In genomic region chr5:120644227-120644626, GRCm38 (mm10) we compare ENCODE assay signal across 30 mouse cellular contexts. TPM values are rescaled to one million over a fixed set of nuclear protein-coding genes. Genes with fewer than 3 reads are reported as not detected.
DNase-seq lines count a peak whose midpoint lies in the region; ATAC-seq and TF ChIP-seq lines count a peak whose summit lies in the region.
"Had no signal": no experiment of that assay in that cellular context is flagged by ENCODE, and none has a peak within 500 bp of the region (broad histone marks: within the 10 kb centered on the region; RNA-seq: fewer than 3 reads in every experiment).

No protein-coding gene starts in this region.

- no peak for TF ChIP-seq CTCF in C2C12 (IDR thresholded peaks at IDR 0.05; ENCODE audit: control insufficient read depth, insufficient read depth, insufficient read length)
- no peak for TF ChIP-seq CTCF in intestine, postnatal 0 days (IDR thresholded peaks at IDR 0.05; ENCODE audit: low read depth)

- no peaks in the 10 kb centered on the region for H3K9me3 ChIP-seq in heart, embryonic 11.5 days (replicated peaks; ENCODE audit: control insufficient read depth, low read length)
- H3K9me3 ChIP-seq in intestine, postnatal 0 days (ENCODE audit: control insufficient read depth) = no peaks in the 10 kb centered on the region
- H3K9me3 ChIP-seq: embryonic facial prominence, embryonic 10.5 days; embryonic facial prominence, embryonic 15.5 days; forebrain, embryonic 13.5 days; heart, embryonic 10.5 days; hindbrain, embryonic 13.5 days; midbrain, embryonic 13.5 days had no signal

- no peaks in the 10 kb centered on the region for H3K79me2 ChIP-seq in C2C12 (ENCODE audit: control insufficient read depth, insufficient read depth)

- no peak overlapping the region for H3K4me3 ChIP-seq in C2C12 (ENCODE audit: insufficient read depth, poor library complexity, severe bottlenecking)
- no peak overlapping the region for H3K4me3 ChIP-seq in heart, embryonic 11.5 days (ENCODE audit: low read depth, low read length)
- H3K4me3 ChIP-seq in intestine, postnatal 0 days (ENCODE audit: low read depth, low read length) = no peak overlapping the region
- H3K4me3 ChIP-seq: embryonic facial prominence, embryonic 10.5 days; embryonic facial prominence, embryonic 15.5 days; forebrain, embryonic 13.5 days; heart, embryonic 10.5 days; hindbrain, embryonic 13.5 days; midbrain, embryonic 13.5 days had no signal

- no peak overlapping the region for H3K9ac ChIP-seq in heart, embryonic 11.5 days (ENCODE audit: low read depth, low read length)
- no peak overlapping the region for H3K9ac ChIP-seq in intestine, postnatal 0 days (ENCODE audit: low read depth, low read length)
- H3K9ac ChIP-seq: embryonic facial prominence, embryonic 15.5 days; forebrain, embryonic 13.5 days; hindbrain, embryonic 13.5 days; liver, embryonic 14.5 days; midbrain, embryonic 13.5 days had no signal

- peak; percentile 53 to 59 for ATAC-seq in hematopoietic stem cell, adult 5-6 weeks (replicated peaks in 1 of 2; ENCODE audit: insufficient read depth in 1 of 2, low FRiP score in 2 of 2, low TSS enrichment in 1 of 2, low read depth in 1 of 2, poor library complexity in 2 of 2, severe bottlenecking in 2 of 2)
- ATAC-seq in heart, embryonic 11.5 days (replicated peaks; ENCODE audit: insufficient number of reproducible peaks, low FRiP score, low TSS enrichment) = no peak
- no peak for ATAC-seq in inflammation-experienced regulatory T-cells, adult 6 months
- no peak; the same call in 1 of the 2 replicates for ATAC-seq in intestine, postnatal 0 days
- ATAC-seq: CD4-positive, CD25-positive, alpha-beta regulatory T cell, adult 4 months; forebrain, embryonic 13.5 days; midbrain, embryonic 13.5 days had no signal

- H3K79me3 ChIP-seq in C2C12 (ENCODE audit: low read depth) = no peaks in the 10 kb centered on the region

- 56% methylated on average over 3 of the region's 3 CpGs for WGBS in heart, embryonic 11.5 days (ENCODE audit: insufficient replicate concordance)
- WGBS in intestine, postnatal 0 days = 53% methylated on average over 3 of the region's 3 CpGs

- peak; percentile 86 to 93 for DNase-seq in adrenal gland, adult (ENCODE audit: inconsistent age in 2 of 2, low spot score in 1 of 2)
- DNase-seq in adrenal gland, postnatal 4 days (ENCODE audit: low spot score in 2 of 2) = no peak
- DNase-seq in adrenal gland, postnatal 14 days = peak; percentile 78
- DNase-seq: gastrocnemius, postnatal 25 days; heart, adult 11 months; heart, postnatal 36 days; liver; lung, adult 2 months; lung, postnatal 14 days; spleen, adult 18-20 months; thymus, postnatal 36 days had no signal

- no peak overlapping the region for H3K4me2 ChIP-seq in heart, embryonic 11.5 days
- H3K4me2 ChIP-seq in intestine, postnatal 0 days (replicated peaks; ENCODE audit: low read depth) = no peak overlapping the region
- H3K4me2 ChIP-seq: embryonic facial prominence, embryonic 15.5 days; forebrain, embryonic 13.5 days; hindbrain, embryonic 13.5 days; midbrain, embryonic 13.5 days had no signal

- no peaks in the 10 kb centered on the region for H3K36me3 ChIP-seq in C2C12 (ENCODE audit: control insufficient read depth, insufficient read depth)
- H3K36me3 ChIP-seq in heart, embryonic 11.5 days (ENCODE audit: control insufficient read depth, insufficient read depth, low read length) = no peaks in the 10 kb centered on the region
- no peaks in the 10 kb centered on the region for H3K36me3 ChIP-seq in intestine, postnatal 0 days (ENCODE audit: control insufficient read depth, insufficient read depth)
- H3K36me3 ChIP-seq: embryonic facial prominence, embryonic 10.5 days; embryonic facial prominence, embryonic 15.5 days; heart, embryonic 10.5 days; hindbrain, embryonic 13.5 days; midbrain, embryonic 13.5 days had no signal

- H3ac ChIP-seq in C2C12 (ENCODE audit: control insufficient read depth, insufficient read length, low read depth) = no peak overlapping the region

- no peak overlapping the region for H3K27ac ChIP-seq in heart, embryonic 11.5 days (ENCODE audit: low read depth, low read length)
- no peak overlapping the region for H3K27ac ChIP-seq in intestine, postnatal 0 days (ENCODE audit: low read depth, low read length)
- H3K27ac ChIP-seq: embryonic facial prominence, embryonic 10.5 days; embryonic facial prominence, embryonic 15.5 days; forebrain, embryonic 13.5 days; heart, embryonic 10.5 days; hindbrain, embryonic 13.5 days; liver, embryonic 14.5 days; midbrain, embryonic 13.5 days had no signal

- peaks cover 15% of the 10 kb centered on the region for H3K4me1 ChIP-seq in heart, embryonic 11.5 days (ENCODE audit: control insufficient read depth, insufficient read depth, low read length)
- no peaks in the 10 kb centered on the region for H3K4me1 ChIP-seq in intestine, postnatal 0 days (replicated peaks; ENCODE audit: control insufficient read depth, insufficient read depth, low read length)

- peaks cover 43% of the 10 kb centered on the region for H3K27me3 ChIP-seq in C2C12 (ENCODE audit: control insufficient read depth, insufficient read depth, insufficient read length)
- H3K27me3 ChIP-seq in heart, embryonic 11.5 days (ENCODE audit: control insufficient read depth, insufficient read depth, low read length) = peaks cover 5% of the 10 kb centered on the region
- H3K27me3 ChIP-seq in intestine, postnatal 0 days (replicated peaks; ENCODE audit: control insufficient read depth, insufficient read depth, low read length) = peaks cover 9% of the 10 kb centered on the region

TF ChIP-seq in C2C12, 6 proteins besides CTCF, POLR2A, EP300 and RAD21:
- TF ChIP-seq FOSL1 (IDR thresholded peaks at IDR 0.05; ENCODE audit: insufficient read depth, low read length, poor library complexity, severe bottlenecking) (no peak), MYOD1 (IDR thresholded peaks at IDR 0.05; ENCODE audit: control insufficient read depth, insufficient read length, low read depth) (peak; percentile 24)

RNA-seq across cellular contexts. Expression of gene Rasal1, which starts 4.4 kb away (rescaled TPM):
- 10 to 100 TPM; 10.7 to 15.8 TPM for total RNA-seq in adrenal gland, postnatal 4 days (2021)
- not detected for polyA plus RNA-seq in C2C12 (2012; fragmentation: generic; extraction: Trizol)
- total RNA-seq in adrenal gland, postnatal 14 days (2021) = 8.3 and 13.1 TPM in 2 replicates
- total RNA-seq in hematopoietic stem cell, adult 5-6 weeks (2017) = 2.9 and 3.4 TPM in 2 replicates
- 0.27 and 0.30 TPM in 2 replicates for polyA plus RNA-seq in heart, embryonic 11.5 days (2014; fragmentation: Nextera tagmentation; extraction: Ambion mirVana)
- polyA plus RNA-seq in inflammation-experienced regulatory T-cells, adult 6 months (2017; shearing (Covaris generic)) = 1 to 10 TPM; 6.8 to 9.7 (median 6.8) TPM
- 3.0 and 5.1 TPM in 2 replicates for polyA plus RNA-seq in intestine, postnatal 0 days (2015; fragmentation: Nextera tagmentation; extraction: Ambion mirVana)
- total RNA-seq: gastrocnemius, postnatal 25 days; heart, postnatal 36 days had no signal

RNA-seq across cellular contexts. Expression of gene Cfap73, which starts 10.2 kb away (rescaled TPM):
- total RNA-seq in adrenal gland, postnatal 4 days (2021) = under 1 TPM; 0.56 to 0.78 TPM
- polyA plus RNA-seq in C2C12 (2012; fragmentation: generic; extraction: Trizol) = not detected
- total RNA-seq in adrenal gland, postnatal 14 days (2021) = 0.63 and 0.98 TPM in 2 replicates
- not detected in 2 replicates for total RNA-seq in hematopoietic stem cell, adult 5-6 weeks (2017)
- polyA plus RNA-seq in heart, embryonic 11.5 days (2014; fragmentation: Nextera tagmentation; extraction: Ambion mirVana) = not detected in 2 replicates
- polyA plus RNA-seq in inflammation-experienced regulatory T-cells, adult 6 months (2017; shearing (Covaris generic)) = not detected
- not detected in 2 replicates for polyA plus RNA-seq in intestine, postnatal 0 days (2015; fragmentation: Nextera tagmentation; extraction: Ambion mirVana)
- total RNA-seq: gastrocnemius, postnatal 25 days; heart, postnatal 36 days; left cerebral cortex, adult 18-20 months; left cerebral cortex, postnatal 14 days had no signal
- polyA plus RNA-seq: CD4-positive, CD25-positive, alpha-beta regulatory T cell, adult 4 months; forebrain, embryonic 13.5 days; heart, embryonic 16.5 days; kidney, embryonic 14.5 days; limb, embryonic 11.5 days; liver, embryonic 14.5 days; midbrain, embryonic 13.5 days; stomach, embryonic 16.5 days had no signal

RNA-seq across cellular contexts. Expression of gene Ddx54, which starts 31.7 kb away (rescaled TPM):
- total RNA-seq in adrenal gland, postnatal 4 days (2021) = 10 to 100 TPM; 47.6 to 51.4 TPM
- 50.2 TPM for polyA plus RNA-seq in C2C12 (2012; fragmentation: generic; extraction: Trizol)
- total RNA-seq in adrenal gland, postnatal 14 days (2021) = 38.6 and 45.9 TPM in 2 replicates
- total RNA-seq in hematopoietic stem cell, adult 5-6 weeks (2017) = 46.9 and 52.5 TPM in 2 replicates
- 22.2 and 23.5 TPM in 2 replicates for polyA plus RNA-seq in heart, embryonic 11.5 days (2014; fragmentation: Nextera tagmentation; extraction: Ambion mirVana)
- polyA plus RNA-seq in inflammation-experienced regulatory T-cells, adult 6 months (2017; shearing (Covaris generic)) = 10 to 100 TPM; 13.0 to 21.1 (median 13.4) TPM
- polyA plus RNA-seq in intestine, postnatal 0 days (2015; fragmentation: Nextera tagmentation; extraction: Ambion mirVana) = 19.9 and 20.9 TPM in 2 replicates

RNA-seq across cellular contexts. Expression of gene Rita1, which starts 31.8 kb away (rescaled TPM):
- 10 to 100 TPM; 11.8 to 13.5 TPM for total RNA-seq in adrenal gland, postnatal 4 days (2021)
- polyA plus RNA-seq in C2C12 (2012; fragmentation: generic; extraction: Trizol) = 17.2 TPM
- 15.6 and 16.0 TPM in 2 replicates for total RNA-seq in adrenal gland, postnatal 14 days (2021)
- total RNA-seq in hematopoietic stem cell, adult 5-6 weeks (2017) = 1.8 TPM in 2 replicates
- 5.6 and 7.9 TPM in 2 replicates for polyA plus RNA-seq in heart, embryonic 11.5 days (2014; fragmentation: Nextera tagmentation; extraction: Ambion mirVana)
- polyA plus RNA-seq in inflammation-experienced regulatory T-cells, adult 6 months (2017; shearing (Covaris generic)) = 1 to 10 TPM; 2.1 to 3.5 (median 3.2) TPM
- 6.1 and 7.5 TPM in 2 replicates for polyA plus RNA-seq in intestine, postnatal 0 days (2015; fragmentation: Nextera tagmentation; extraction: Ambion mirVana)

RNA-seq across cellular contexts. Expression of gene Iqcd, which starts 55.4 kb away (rescaled TPM):
- 1 to 10 TPM; 1.2 to 1.5 TPM for total RNA-seq in adrenal gland, postnatal 4 days (2021)
- 0.33 TPM for polyA plus RNA-seq in C2C12 (2012; fragmentation: generic; extraction: Trizol)
- 0.30 and 0.48 TPM in 2 replicates for total RNA-seq in adrenal gland, postnatal 14 days (2021)
- not detected in 2 replicates for total RNA-seq in hematopoietic stem cell, adult 5-6 weeks (2017)
- 0.18 and 0.54 TPM in 2 replicates for polyA plus RNA-seq in heart, embryonic 11.5 days (2014; fragmentation: Nextera tagmentation; extraction: Ambion mirVana)
- polyA plus RNA-seq in inflammation-experienced regulatory T-cells, adult 6 months (2017; shearing (Covaris generic)) = under 1 TPM in 1 of 3 experiments, not detected in 2; 0.91 TPM
- 0.30 and 0.47 TPM in 2 replicates for polyA plus RNA-seq in intestine, postnatal 0 days (2015; fragmentation: Nextera tagmentation; extraction: Ambion mirVana)
- total RNA-seq: heart, postnatal 36 days had no signal

Comparison
In these comparisons a context has a peak if more than half of its experiments do, and no peak if none do; other contexts are left out.
1. DNase-seq: peak in adrenal gland, adult (2 of 2) and adrenal gland, postnatal 14 days (single experiment); none in adrenal gland, postnatal 4 days (0 of 2).
2. ATAC-seq: peak in hematopoietic stem cell, adult 5-6 weeks (2 of 2); none in heart, embryonic 11.5 days (single experiment), inflammation-experienced regulatory T-cells, adult 6 months (single experiment) and intestine, postnatal 0 days (single experiment).